In genomic region chr4:130913077-130913476, GRCm38 (mm10) we compare ENCODE assay signal across 9 mouse cellular contexts. TPM values are rescaled to one million over a fixed set of nuclear protein-coding genes. Genes with fewer than 3 reads are reported as not detected.
DNase-seq lines count a peak whose midpoint lies in the region; ATAC-seq and TF ChIP-seq lines count a peak whose summit lies in the region.
"Had no signal": no experiment of that assay in that cellular context is flagged by ENCODE, and none has a peak within 500 bp of the region (broad histone marks: within the 10 kb centered on the region; RNA-seq: fewer than 3 reads in every experiment).

Gene Laptm5 (plus strand): TSS chr4:130913125.

- H3K27me3 ChIP-seq in heart, postnatal 0 days (ENCODE audit: control insufficient read depth, insufficient read depth, low read length) = no peaks in the 10 kb centered on the region

- H3K4me3 ChIP-seq in cortical plate, adult 2 months (ENCODE audit: insufficient read depth, low read length) = no peak within 1 kb of the TSS; the same call in 1 of the 2 replicates
- H3K4me3 ChIP-seq in heart, postnatal 0 days (ENCODE audit: low read depth, low read length) = peak within 1 kb of the TSS; percentile 30; the same call in 1 of the 2 replicates

- no peak for ATAC-seq in heart, postnatal 0 days (ENCODE audit: insufficient read depth, low read depth)
- ATAC-seq: Patski had no signal

- whole genome bisulfite sequencing in heart, postnatal 0 days = 66% methylated on average over 11 of the region's 11 CpGs

- DNase-seq in kidney, adult 11 months = peak; percentile 9
- DNase-seq in kidney, postnatal 14 days = no peak
- DNase-seq in heart, postnatal 0 days (ENCODE audit: low spot score) = no peak
- DNase-seq in layer of hippocampus, postnatal 25 days (ENCODE audit: extremely low spot score in 1 of 2, low spot score in 1 of 2) = no peak
- peak; percentile 64 for DNase-seq in lung, postnatal 36 days
- peak; percentile 88 to 89 for DNase-seq in spleen, postnatal 36 days (ENCODE audit: low spot score in 2 of 2)
- no peak for DNase-seq in urinary bladder, postnatal 10 days (ENCODE audit: low spot score)

- no peak within 1 kb of the TSS; the same call in 1 of the 2 replicates for H3K4me2 ChIP-seq in heart, postnatal 0 days (ENCODE audit: low read depth, low read length)

- peak within 1 kb of the TSS; percentile 44; the same call in 1 of the 2 replicates for H3K27ac ChIP-seq in cortical plate, adult 2 months (ENCODE audit: insufficient read depth, low read length)
- H3K27ac ChIP-seq in heart, postnatal 0 days (ENCODE audit: low read depth) = peak within 1 kb of the TSS; percentile 51; the same call in 1 of the 2 replicates

- H3K9me3 ChIP-seq in heart, postnatal 0 days (replicated peaks; ENCODE audit: control insufficient read depth, low read length) = no peaks in the 10 kb centered on the region

- TF ChIP-seq CTCF in cortical plate, adult 2 months (IDR thresholded peaks at IDR 0.05; ENCODE audit: extremely low read depth, insufficient read depth, low read length) = no peak
- no peak for TF ChIP-seq CTCF in heart, postnatal 0 days (IDR thresholded peaks at IDR 0.05; ENCODE audit: low read depth)

- TF ChIP-seq EP300 in heart, postnatal 0 days (IDR thresholded peaks at IDR 0.05; ENCODE audit: low read depth) = no peak

- H3K36me3 ChIP-seq in heart, postnatal 0 days (replicated peaks; ENCODE audit: control insufficient read depth, insufficient read depth, low read length) = no peaks in the 10 kb centered on the region

- H3K9ac ChIP-seq in heart, postnatal 0 days (replicated peaks; ENCODE audit: low read depth, low read length) = no peak within 1 kb of the TSS

- 0 out of 2 replicates have a peak, but pooled peaks have one; percentile 22 for TF ChIP-seq POLR2A in cortical plate, adult 2 months (IDR thresholded peaks at IDR 0.05; ENCODE audit: extremely low read depth, insufficient read depth, low read length)

- H3K4me1 ChIP-seq in cortical plate, adult 2 months (ENCODE audit: control insufficient read depth, insufficient read depth, low read length) = peaks cover 3% of the 10 kb centered on the region
- H3K4me1 ChIP-seq in heart, postnatal 0 days (ENCODE audit: control insufficient read depth, insufficient read depth) = peaks cover 7% of the 10 kb centered on the region; the same call in 1 of the 2 replicates

RNA-seq across cellular contexts. Expression of gene Laptm5, which starts in this region (rescaled TPM):
- 66.8 and 71.4 TPM in 2 replicates for polyA plus RNA-seq in cortical plate, adult 2 months (2012; rRNA removed)
- 15.9 and 21.6 TPM in 2 replicates for total RNA-seq in heart, postnatal 0 days (2014; rRNA removed; ENCODE audit: low replicate concordance)
- 14.7 and 15.6 TPM in 2 replicates for polyA plus RNA-seq in heart, postnatal 0 days (2015; fragmentation: Nextera tagmentation; extraction: Ambion mirVana)
- 10 to 100 TPM; 37.3 to 39.6 TPM for total RNA-seq in layer of hippocampus, postnatal 25 days (2021)
- polyA plus RNA-seq: Patski had no signal

Comparison
In these comparisons a context has a peak if more than half of its experiments do, and no peak if none do; other contexts are left out.
1. DNase-seq: peak in kidney, adult 11 months (single experiment), lung, postnatal 36 days (single experiment) and spleen, postnatal 36 days (2 of 2); none in kidney, postnatal 14 days (single experiment), heart, postnatal 0 days (single experiment), layer of hippocampus, postnatal 25 days (0 of 2) and urinary bladder, postnatal 10 days (single experiment).